Mouse (Mus musculus) kidney, adult 11 months (tissue): ENCODE measurements at regions not wholly inside any gene's neighbourhood (a gene's known extent, or its start where the extent isn't known, plus 50 kb on each side); places are given as distances from the start of the nearest gene placed in this dataset.

ENCODE experiments used
- DNase-seq: peaks from one replicate; pipeline ENCODE4 v3.0.0; 2022

- no peak for DNase-seq
Observed at GRCm38 (mm10) chr4:140307481-140307880, 60.9 kb upstream of the Igsf21 start.

GRCm38 (mm10) chr4:140304960-140305359, 58.4 kb upstream of the Igsf21 start:
- no peak for DNase-seq

- no peak for DNase-seq
Observed at GRCm38 (mm10) chr4:140301661-140302060, 55.1 kb upstream of the Igsf21 start.

- no peak for DNase-seq
Observed at GRCm38 (mm10) chr4:140297912-140298620, 51.5 kb upstream of the Igsf21 start.
